Mouse (Mus musculus): Measurements from ENCODE around the gene Nppb. TPM values are rescaled to one million over a fixed set of nuclear protein-coding genes. Genes with fewer than 3 reads are reported as not detected.

The Nppb gene
- total RNA-seq, 2 experiments from 2014 or later, result not detected

GRCm38 (mm10) chr4:148000202-148000772, 14.7 kb downstream of the Nppb start, which contains the start of gene Nppa:
Gene Nppa, plus strand, starts transcription at chr4:148000722.
- Histone ChIP-seq H3K4me3 (no peak within 1 kb of the TSS), H3K27ac (no peak within 1 kb of the TSS)
- no peak for DNase-seq
- no peak for TF ChIP-seq CTCF (IDR thresholded peaks at IDR 0.05)
- intact Hi-C loops (cut with DNase I), result no loop called here

- intact Hi-C loops (cut with DNase I), result no loop called here
- DNase-seq, result no peak
- no peak for TF ChIP-seq CTCF (IDR thresholded peaks at IDR 0.05)
- Histone ChIP-seq H3K27ac (no peak overlapping the region), H3K4me3 (no peak overlapping the region)
Observed at GRCm38 (mm10) chr4:148001013-148001789, 15.6 kb downstream of the Nppb start.

GRCm38 (mm10) chr4:148001866-148002265, 16.3 kb downstream of the Nppb start:
- intact Hi-C loops (cut with DNase I), result no loop called here
- no peak overlapping the region for H3K27ac ChIP-seq
- no peak for TF ChIP-seq CTCF (IDR thresholded peaks at IDR 0.05)
- no peak for DNase-seq
- no peak overlapping the region for H3K4me3 ChIP-seq

- no peak for DNase-seq
Observed at GRCm38 (mm10) chr4:148004361-148004760, 18.8 kb downstream of the Nppb start.

DNA sequence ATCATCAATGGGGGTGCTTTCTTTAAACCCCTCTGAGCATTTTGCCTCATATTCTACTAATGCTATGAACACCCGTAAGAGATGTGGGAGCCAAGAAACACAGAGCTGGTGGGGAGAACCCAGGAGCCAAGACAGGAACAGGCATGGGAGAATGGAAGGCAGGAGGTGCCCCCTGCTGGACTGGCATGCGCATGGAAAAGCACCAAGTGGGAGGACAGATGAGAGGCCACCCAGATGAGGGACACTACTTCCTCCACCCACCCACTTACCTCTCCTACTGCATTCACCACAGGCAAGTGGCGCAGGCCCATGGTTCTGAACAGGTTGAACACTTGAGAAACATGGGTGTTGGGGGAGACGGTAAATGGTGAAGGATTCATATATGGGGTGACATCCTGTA, 22.8 kb downstream of the Nppb start:
- TF ChIP-seq CTCF (IDR thresholded peaks at IDR 0.05), result peak; percentile 70
- no peak overlapping the region for H3K4me3 ChIP-seq
- no peak overlapping the region for H3K27ac ChIP-seq
- DNase-seq, result peak; percentile 55
- intact Hi-C loops (cut with DNase I), result loop anchor here (1.0 kb wide), 1 partner anchor 48 kb away; no protein-coding TSS in a partner anchor

More at GRCm38 (mm10) chr4:148004361-148004760, 18.8 kb downstream of the Nppb start:
- Histone ChIP-seq H3K4me3 (no peak overlapping the region), H3K27ac (no peak overlapping the region)
- intact Hi-C loops (cut with DNase I), result no loop called here
- TF ChIP-seq CTCF (IDR thresholded peaks at IDR 0.05), result no peak

DNA sequence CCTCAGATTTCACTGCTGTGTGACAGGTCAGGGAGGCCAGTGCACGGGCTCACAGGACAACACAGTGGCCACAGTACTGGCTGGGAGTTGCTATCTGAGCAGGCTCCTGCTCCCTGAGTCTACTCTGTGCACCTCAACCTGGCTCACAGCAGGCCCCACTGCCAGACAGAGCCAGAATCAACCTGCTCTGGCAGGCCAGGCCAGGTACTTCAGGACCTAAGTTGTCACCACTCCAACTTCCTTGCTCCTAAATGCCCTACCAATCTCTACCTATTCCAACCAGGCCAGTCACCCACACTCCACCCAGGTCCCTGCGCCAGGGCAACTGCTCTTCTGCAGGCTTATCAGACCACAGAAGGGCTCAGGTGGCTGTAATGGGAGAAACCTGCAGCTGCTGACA, 24.1 kb downstream of the Nppb start:
- no peak overlapping the region for H3K4me3 ChIP-seq
- no peak for TF ChIP-seq CTCF (IDR thresholded peaks at IDR 0.05)
- intact Hi-C loops (cut with DNase I), result no loop called here
- DNase-seq, result no peak
- no peak overlapping the region for H3K27ac ChIP-seq

- no peak overlapping the region for H3K27ac ChIP-seq
- intact Hi-C loops (cut with DNase I), result no loop called here
- no peak for DNase-seq
- TF ChIP-seq CTCF (IDR thresholded peaks at IDR 0.05), result no peak
- no peak overlapping the region for H3K4me3 ChIP-seq
Observed at GRCm38 (mm10) chr4:148011332-148011731, 25.7 kb downstream of the Nppb start.

DNA sequence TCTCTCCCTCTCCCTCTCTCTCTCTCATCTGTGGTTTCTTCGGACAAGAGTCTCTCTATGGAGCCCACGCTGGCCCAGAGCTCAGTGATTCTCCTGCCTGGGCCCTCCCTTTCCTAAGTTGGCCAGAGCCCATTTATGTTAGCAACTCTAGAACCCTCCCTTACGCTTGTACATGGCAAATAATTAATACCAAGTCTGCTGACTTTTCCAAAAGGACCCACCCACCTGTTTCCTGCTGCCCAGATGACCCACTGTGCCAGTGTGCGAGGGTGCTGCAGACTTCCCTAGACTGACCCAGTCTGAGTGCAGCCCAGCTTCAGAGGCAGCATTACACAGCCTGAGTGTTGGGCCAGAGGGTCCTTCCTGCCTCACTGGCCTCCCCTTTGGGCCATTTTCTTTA, 26.6 kb downstream of the Nppb start:
- TF ChIP-seq CTCF (IDR thresholded peaks at IDR 0.05), result no peak
- DNase-seq, result no peak
- intact Hi-C loops (cut with DNase I), result no loop called here

DNA sequence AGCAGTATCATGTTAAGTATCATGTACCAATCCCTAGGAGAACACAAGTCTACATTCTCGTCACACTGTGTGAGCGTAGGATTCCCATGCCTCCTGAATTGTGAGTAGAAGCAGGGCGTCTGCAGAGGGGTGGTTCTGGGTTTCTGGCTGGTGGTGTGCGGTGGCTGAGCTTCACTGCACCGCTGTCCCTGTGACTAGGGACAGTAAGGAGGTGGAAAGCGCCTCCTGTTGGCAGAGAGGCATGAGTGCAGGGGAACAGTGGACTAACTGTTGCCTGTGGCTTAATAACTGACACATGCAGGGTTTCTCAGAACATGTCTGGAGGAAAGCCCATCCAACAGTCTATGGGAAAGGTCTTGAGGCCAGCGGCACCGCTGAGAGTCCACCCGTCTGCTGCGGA, 29.8 kb downstream of the Nppb start:
- no peak overlapping the region for H3K4me3 ChIP-seq

More for the DNA sequence above, 26.6 kb downstream of the Nppb start:
- no peak overlapping the region for H3K4me3 ChIP-seq
- H3K27ac ChIP-seq, result no peak overlapping the region

DNA sequence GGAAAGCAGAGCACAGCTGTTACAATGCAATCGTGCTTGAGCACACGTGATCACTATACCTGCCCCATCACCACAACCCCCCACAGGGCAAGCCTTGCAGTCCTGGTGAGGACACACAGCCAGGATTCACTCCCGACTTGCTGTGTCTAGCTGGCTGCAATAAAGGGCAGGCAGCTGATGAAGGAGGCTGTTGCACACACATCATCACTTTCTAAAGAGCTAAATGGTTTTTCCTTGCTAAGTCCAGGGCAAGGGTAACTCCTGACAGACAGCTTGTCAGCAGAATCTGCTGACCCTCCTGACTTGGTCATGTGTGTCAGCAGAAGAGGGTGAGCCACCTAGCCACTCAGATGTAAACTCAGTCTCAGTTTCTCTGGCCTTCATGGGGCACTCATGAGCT, 31.4 kb downstream of the Nppb start:
- no peak for DNase-seq
- TF ChIP-seq CTCF (IDR thresholded peaks at IDR 0.05), result no peak
- intact Hi-C loops (cut with DNase I), result no loop called here
- Histone ChIP-seq H3K4me3 (no peak overlapping the region), H3K27ac (no peak overlapping the region)

More for the DNA sequence above, 29.8 kb downstream of the Nppb start:
- intact Hi-C loops (cut with DNase I), result no loop called here
- peak; percentile 56 for TF ChIP-seq CTCF (IDR thresholded peaks at IDR 0.05)
- no peak for DNase-seq
- no peak overlapping the region for H3K27ac ChIP-seq

DNA sequence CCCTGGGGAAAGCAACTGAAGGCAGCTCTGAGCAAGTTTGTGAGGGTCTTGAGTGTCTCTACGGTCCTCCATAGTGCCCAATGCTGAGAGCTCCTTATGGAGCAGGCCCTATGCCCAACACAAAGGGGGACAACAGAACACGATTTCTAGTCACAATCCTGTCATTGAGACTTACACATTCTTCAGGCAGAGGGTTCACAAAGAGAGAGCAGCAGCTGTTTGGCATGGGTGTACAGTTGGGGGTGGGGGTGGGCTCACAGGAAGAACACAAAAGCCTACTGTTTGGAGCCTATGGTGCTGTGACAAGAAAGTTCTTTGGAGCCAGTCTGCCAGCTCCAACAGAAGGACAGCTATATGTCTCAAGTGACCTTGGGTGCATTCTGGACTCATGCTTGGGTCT, 32.8 kb downstream of the Nppb start:
- Histone ChIP-seq H3K4me3 (no peak overlapping the region), H3K27ac (no peak overlapping the region)
- intact Hi-C loops (cut with DNase I), result no loop called here
- DNase-seq, result no peak
- TF ChIP-seq CTCF (IDR thresholded peaks at IDR 0.05), result no peak

- DNase-seq, result no peak
- Histone ChIP-seq H3K27ac (no peak overlapping the region), H3K4me3 (no peak overlapping the region)
- no peak for TF ChIP-seq CTCF (IDR thresholded peaks at IDR 0.05)
- intact Hi-C loops (cut with DNase I), result no loop called here
Observed at GRCm38 (mm10) chr4:148024003-148024402, 38.4 kb downstream of the Nppb start.

DNA sequence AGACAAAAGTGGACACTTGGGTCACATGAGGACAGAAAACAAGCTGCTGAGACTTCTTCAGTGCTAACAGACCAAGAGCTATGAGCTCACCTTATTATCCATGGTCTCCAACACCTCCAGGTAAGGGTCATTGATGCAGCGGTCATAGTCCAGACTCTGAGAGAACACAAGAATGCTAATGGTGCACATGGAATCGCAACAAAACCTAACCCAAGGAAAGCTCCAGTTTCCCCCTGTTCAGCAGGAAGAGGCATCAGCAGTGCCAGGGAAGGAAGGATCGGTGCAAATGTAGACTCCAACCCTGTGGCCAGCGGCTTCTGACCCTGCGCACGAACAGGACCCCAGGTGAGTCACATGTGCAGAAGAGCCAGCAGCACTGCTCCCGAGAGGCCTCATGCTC, 43.7 kb downstream of the Nppb start:
- intact Hi-C loops (cut with DNase I), result no loop called here
- no peak for TF ChIP-seq CTCF (IDR thresholded peaks at IDR 0.05)
- Histone ChIP-seq H3K27ac (no peak overlapping the region), H3K4me3 (no peak overlapping the region)
- no peak for DNase-seq

- intact Hi-C loops (cut with DNase I), result no loop called here
- no peak for DNase-seq
Observed at GRCm38 (mm10) chr4:148030506-148030905, 44.9 kb downstream of the Nppb start.

More at GRCm38 (mm10) chr4:148030506-148030905, 44.9 kb downstream of the Nppb start:
- Histone ChIP-seq H3K4me3 (no peak overlapping the region), H3K27ac (no peak overlapping the region)
- TF ChIP-seq CTCF (IDR thresholded peaks at IDR 0.05), result no peak
